Mouse (Mus musculus) central nervous system, embryonic 11.5 days (tissue): Measurements from ENCODE around the gene Colec11. TPM values are rescaled to one million over a fixed set of nuclear protein-coding genes. Genes with fewer than 3 reads are reported as not detected.

Source experiments
- polyA plus RNA-seq: library from polyadenylated mRNA; depleted of rRNA; stranded (reverse); fragments of >200 nt; gene quantifications from 2 replicates; pipeline ENCODE4 v1.2.3, GENCODE M21; 2012; rRNA removed

Colec11 gene
- polyA plus RNA-seq: 1.2 and 2.3 TPM in 2 replicates

GRCm38 (mm10) chr12:28623195-28623594 lies at the start of gene Colec11:
TSS of gene Colec11 (minus strand) at chr12:28623377.

GRCm38 (mm10) chr12:28649141-28650110 lies 26.2 kb upstream of the Colec11 start, which contains the start of gene Rnaseh1:
TSS of gene Rnaseh1 (plus strand) at chr12:28649602.

GRCm38 (mm10) chr12:28635535-28636476 lies 12.6 kb upstream of the Colec11 start, which contains the start of gene Rps7:
TSS of gene Rps7 (minus strand) at chr12:28635953.

GRCm38 (mm10) chr12:28582423-28582822 lies 40.8 kb downstream of the Colec11 start, which contains the start of gene Allc:
TSS of gene Allc (minus strand) at chr12:28582523.

GRCm38 (mm10) chr12:28552299-28552698 lies 70.9 kb downstream of the Colec11 start, which contains the start of gene Dcdc2c:
TSS of gene Dcdc2c (minus strand) at chr12:28552399.

Other genes starting within 250 kb of the Colec11 start
- gene Dcdc2c, start 71.0 kb downstream of the Colec11 start, polyA plus RNA-seq: 0.04 TPM in 1 of 2 replicates, not detected in the other
- gene Allc, start 40.9 kb downstream of the Colec11 start, polyA plus RNA-seq: not detected in 2 replicates
- 1,190 and 1,305 TPM in 2 replicates for gene Rps7, start 12.6 kb upstream of the Colec11 start, polyA plus RNA-seq
- gene Rnaseh1, start 26.2 kb upstream of the Colec11 start, polyA plus RNA-seq: 28.5 and 28.6 TPM in 2 replicates
- gene Adi1, start 51.9 kb upstream of the Colec11 start, polyA plus RNA-seq: 23.3 and 27.4 TPM in 2 replicates
- gene Trappc12, start 127.1 kb upstream of the Colec11 start, polyA plus RNA-seq: 20.9 and 29.7 TPM in 2 replicates
- 22.7 and 26.3 TPM in 2 replicates for gene Eipr1, start 128.4 kb upstream of the Colec11 start, polyA plus RNA-seq